Mouse (Mus musculus): ENCODE data around the gene Mas1. TPM values are rescaled to one million over a fixed set of nuclear protein-coding genes. Genes with fewer than 3 reads are reported as not detected.
A peak's percentile ranks its signal among the peaks of the same experiment; 100 is the strongest.

Gene Mas1
- total and polyA plus RNA-seq, 3 experiments = not detected

DNA sequence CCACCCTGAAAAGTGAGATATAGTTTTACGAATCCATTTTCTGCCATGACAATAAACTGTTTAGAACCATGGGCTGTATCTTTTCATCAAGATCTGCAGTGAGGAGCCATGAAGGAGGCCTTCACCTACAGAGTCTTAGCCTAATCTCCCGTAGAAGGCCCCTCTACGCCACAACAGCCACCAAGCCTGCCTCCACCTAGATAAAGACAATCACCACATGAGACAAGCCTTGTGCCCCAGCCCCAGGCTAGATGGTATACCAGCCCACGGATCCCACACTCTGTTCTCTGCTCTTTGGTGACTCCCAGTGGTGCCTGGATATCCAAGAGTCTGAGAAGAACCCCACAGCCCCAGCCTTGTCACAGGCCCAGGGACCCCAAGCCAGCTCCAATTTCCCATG, 52.1 kb downstream of the Mas1 start:
- no peaks in the 10 kb centered on the region; a peak in 1 of 4 replicates for H3K4me1 ChIP-seq (ENCODE audit: control insufficient read depth in 1 of 2, insufficient read depth in 2 of 2, low read length in 2 of 2)
- no peak overlapping the region for H3K4me3 ChIP-seq (ENCODE audit: control insufficient read depth in 1 of 2, insufficient read depth in 1 of 2, low read depth in 2 of 2, low read length in 2 of 2)
- TF ChIP-seq MAX (IDR thresholded peaks at IDR 0.05; ENCODE audit: low read length) (no peak), MXI1 (IDR thresholded peaks at IDR 0.05; ENCODE audit: low read depth, low read length) (no peak), POLR2AphosphoS2 (IDR thresholded peaks at IDR 0.05; ENCODE audit: low read length) (no peak), GATA1 (IDR thresholded peaks at IDR 0.05; ENCODE audit: low read depth, low read length) (0 out of 2 replicates have a peak, but pooled peaks have one; percentile 15), NRF1 (IDR thresholded peaks at IDR 0.05; ENCODE audit: insufficient read depth, low read depth, low read length, poor library complexity, severe bottlenecking) (no peak), TCF12 (IDR thresholded peaks at IDR 0.05; ENCODE audit: low read depth, low read length) (peak; percentile 17; the same call in 1 of the 2 replicates), EP300 (IDR thresholded peaks at IDR 0.05; ENCODE audit: low read depth in 1 of 2, low read length in 2 of 2) (peak; percentile 11 to 44; a peak in 2 of 4 replicates), JUND (IDR thresholded peaks at IDR 0.05; ENCODE audit: low read depth, low read length) (no peak), MAFK (IDR thresholded peaks at IDR 0.05; ENCODE audit: borderline replicate concordance, low read depth, low read length) (no peak), ZMIZ1 (IDR thresholded peaks at IDR 0.05; ENCODE audit: low read depth, low read length) (no peak), CHD2 (IDR thresholded peaks at IDR 0.05; ENCODE audit: low read length) (no peak), ZKSCAN1 (IDR thresholded peaks at IDR 0.05; ENCODE audit: low read depth, low read length) (no peak), CTCF (IDR thresholded peaks at IDR 0.05 in 2 of 3, conservative IDR thresholded peaks at IDR 0.05 in 1 of 3; ENCODE audit: control insufficient read depth in 1 of 3, insufficient read depth in 1 of 3, low read depth in 2 of 3, low read length in 3 of 3, poor library complexity in 1 of 3, severe bottlenecking in 1 of 3) (no peak)
- no peaks in the 10 kb centered on the region for H3K36me3 ChIP-seq (ENCODE audit: control insufficient read depth in 1 of 2, insufficient read depth in 2 of 2, low read length in 2 of 2)
- no peaks in the 10 kb centered on the region for H3K79me2 ChIP-seq (ENCODE audit: control insufficient read depth, insufficient read depth, low read length, poor library complexity)
- no peak overlapping the region for H3K27ac ChIP-seq (ENCODE audit: control insufficient read depth, low read depth, low read length)
- no peak overlapping the region for H3K9ac ChIP-seq (ENCODE audit: control insufficient read depth, low read depth, low read length, poor library complexity, severe bottlenecking)
- no peaks in the 10 kb centered on the region for H3K9me3 ChIP-seq (replicated peaks; ENCODE audit: insufficient read depth, low read length)
- H3K27me3 ChIP-seq (ENCODE audit: control insufficient read depth in 1 of 2, insufficient read depth in 2 of 2, low read length in 2 of 2) = no peaks in the 10 kb centered on the region
- peak; percentile 19 for DNase-seq (ENCODE audit: low read depth, low spot score)

GRCm38 (mm10) chr17:12814502-12814901, 53.4 kb downstream of the Mas1 start:
- Histone ChIP-seq H3K9ac (ENCODE audit: control insufficient read depth, low read depth, low read length, poor library complexity, severe bottlenecking) (no peak overlapping the region), H3K27me3 (ENCODE audit: control insufficient read depth in 1 of 2, insufficient read depth in 2 of 2, low read length in 2 of 2) (no peaks in the 10 kb centered on the region)

More at GRCm38 (mm10) chr17:12814502-12814901, 53.4 kb downstream of the Mas1 start:
- Histone ChIP-seq H3K9me3 (replicated peaks; ENCODE audit: insufficient read depth, low read length) (no peaks in the 10 kb centered on the region), H3K4me3 (ENCODE audit: control insufficient read depth in 1 of 2, insufficient read depth in 1 of 2, low read depth in 2 of 2, low read length in 2 of 2) (no peak overlapping the region), H3K4me1 (ENCODE audit: control insufficient read depth in 1 of 2, insufficient read depth in 2 of 2, low read length in 2 of 2) (no peaks in the 10 kb centered on the region; a peak in 1 of 4 replicates), H3K36me3 (ENCODE audit: control insufficient read depth in 1 of 2, insufficient read depth in 2 of 2, low read length in 2 of 2) (no peaks in the 10 kb centered on the region), H3K79me2 (ENCODE audit: control insufficient read depth, insufficient read depth, low read length, poor library complexity) (no peaks in the 10 kb centered on the region), H3K27ac (ENCODE audit: control insufficient read depth, low read depth, low read length) (no peak overlapping the region)
- no peak for DNase-seq (ENCODE audit: low read depth, low spot score)
- no peak for TF ChIP-seq RCOR1 (IDR thresholded peaks at IDR 0.05; ENCODE audit: low read depth, low read length)
- no peak for TF ChIP-seq ETS1 (IDR thresholded peaks at IDR 0.05; ENCODE audit: low read depth, low read length)
- no peak for TF ChIP-seq HCFC1 (IDR thresholded peaks at IDR 0.05; ENCODE audit: low read depth, low read length)
- TF ChIP-seq USF1 (IDR thresholded peaks at IDR 0.05; ENCODE audit: low read depth, low read length) = no peak
- no peak for TF ChIP-seq MAFK (IDR thresholded peaks at IDR 0.05; ENCODE audit: borderline replicate concordance, low read depth, low read length)
- TF ChIP-seq TBP (IDR thresholded peaks at IDR 0.05; ENCODE audit: low read depth, low read length) = no peak
- no peak for TF ChIP-seq MEF2A (IDR thresholded peaks at IDR 0.05; ENCODE audit: extremely low read depth, insufficient replicate concordance, low read depth, low read length, poor library complexity, severe bottlenecking)
- no peak for TF ChIP-seq CHD1 (IDR thresholded peaks at IDR 0.05; ENCODE audit: low read depth, low read length)
- TF ChIP-seq ZKSCAN1 (IDR thresholded peaks at IDR 0.05; ENCODE audit: low read depth, low read length) = no peak
- TF ChIP-seq NRF1 (IDR thresholded peaks at IDR 0.05; ENCODE audit: insufficient read depth, low read depth, low read length, poor library complexity, severe bottlenecking) = no peak
- TF ChIP-seq E2F4 (IDR thresholded peaks at IDR 0.05; ENCODE audit: borderline replicate concordance, low read depth, low read length) = no peak
- TF ChIP-seq MXI1 (IDR thresholded peaks at IDR 0.05; ENCODE audit: low read depth, low read length) = no peak
- no peak for TF ChIP-seq BHLHE40 (IDR thresholded peaks at IDR 0.05; ENCODE audit: borderline replicate concordance, low read depth, low read length)
- no peak for TF ChIP-seq TAL1 (IDR thresholded peaks at IDR 0.05; ENCODE audit: low read length)
- TF ChIP-seq CTCF (IDR thresholded peaks at IDR 0.05 in 2 of 3, conservative IDR thresholded peaks at IDR 0.05 in 1 of 3; ENCODE audit: control insufficient read depth in 1 of 3, insufficient read depth in 1 of 3, low read depth in 2 of 3, low read length in 3 of 3, poor library complexity in 1 of 3, severe bottlenecking in 1 of 3) = no peak
- no peak for TF ChIP-seq USF2 (IDR thresholded peaks at IDR 0.05; ENCODE audit: borderline replicate concordance in 1 of 2, insufficient read depth in 1 of 2, low read depth in 1 of 2, low read length in 2 of 2)
- TF ChIP-seq MAX (IDR thresholded peaks at IDR 0.05; ENCODE audit: low read length) = no peak
- TF ChIP-seq TCF12 (IDR thresholded peaks at IDR 0.05; ENCODE audit: low read depth, low read length) = no peak
- TF ChIP-seq POLR2A (IDR thresholded peaks at IDR 0.05; ENCODE audit: control insufficient read depth in 1 of 2, insufficient read depth in 1 of 2, low read depth in 1 of 2, low read length in 2 of 2, poor library complexity in 1 of 2) = no peak
- no peak for TF ChIP-seq GABPA (IDR thresholded peaks at IDR 0.05; ENCODE audit: low read depth, low read length)
